Mouse (Mus musculus) MEL (cell line): ENCODE results near the gene Hoxd8. TPM values are rescaled to one million over a fixed set of nuclear protein-coding genes. Genes with fewer than 3 reads are reported as not detected.

Source experiments
- DNase-seq: peaks from one replicate; pipeline ENCODE4 v3.0.0; 2011; ENCODE audit warnings: low read depth, low spot score
- H3K27ac ChIP-seq: 2 replicates; pipeline ENCODE4 v1.5.1; 2012; ENCODE audit warnings: low read depth, mild to moderate bottlenecking, control low read depth, low read length, moderate library complexity; ENCODE audit not compliant: control insufficient read depth
- H3K27me3 ChIP-seq, 2 experiments: fragments of 150-350 bp in 1 of 2; sonication (generic) in 1 of 2; 2 replicates each; pipeline ENCODE4 v1.6.1; 2012; ENCODE audit warnings: low read length in 2 of 2, mild to moderate bottlenecking in 2 of 2, improper control_type of control experiment in 1 of 2, moderate library complexity in 1 of 2; ENCODE audit not compliant: insufficient read depth in 2 of 2, control insufficient read depth in 1 of 2
- H3K36me3 ChIP-seq, 2 experiments: 2 replicates each; pipeline ENCODE4 v1.6.1; 2012 to 2014; ENCODE audit warnings: low read length in 2 of 2, improper control_type of control experiment in 1 of 2, inconsistent platforms in 1 of 2, mild to moderate bottlenecking in 1 of 2; ENCODE audit not compliant: insufficient read depth in 2 of 2, control insufficient read depth in 1 of 2
- H3K4me1 ChIP-seq, 2 experiments: fragments of 150-350 bp in 1 of 2; sonication (generic) in 1 of 2; 2 replicates each; pipeline ENCODE4 v1.6.1; 2012; ENCODE audit warnings: low read length in 2 of 2, improper control_type of control experiment in 1 of 2, mild to moderate bottlenecking in 1 of 2; ENCODE audit not compliant: insufficient read depth in 2 of 2, control insufficient read depth in 1 of 2
- H3K4me3 ChIP-seq, 2 experiments: fragments of 150-350 bp in 1 of 2; sonication (generic) in 1 of 2; 2 replicates each; pipeline ENCODE4 v1.5.1; 2012; ENCODE audit warnings: low read depth in 2 of 2, low read length in 2 of 2, mild to moderate bottlenecking in 2 of 2, moderate library complexity in 2 of 2, control low read depth in 1 of 2, improper control_type of control experiment in 1 of 2; ENCODE audit not compliant: control insufficient read depth in 1 of 2, insufficient read depth in 1 of 2
- H3K79me2 ChIP-seq: 2 replicates; pipeline ENCODE4 v1.6.1; 2012; ENCODE audit warnings: mild to moderate bottlenecking, low read length, moderate library complexity; ENCODE audit not compliant: control insufficient read depth, poor library complexity, insufficient read depth
- H3K9ac ChIP-seq: 2 replicates; pipeline ENCODE4 v1.6.1; 2012; ENCODE audit warnings: low read depth, mild to moderate bottlenecking, control low read depth, low read length, moderate library complexity; ENCODE audit not compliant: control insufficient read depth, poor library complexity, severe bottlenecking
- H3K9me3 ChIP-seq: fragments of 150-350 bp; sonication (generic); replicated peaks from 2 replicates; pipeline ENCODE4 v1.6.1; 2012; ENCODE audit warnings: mild to moderate bottlenecking, low read length, improper control_type of control experiment, moderate library complexity; ENCODE audit not compliant: insufficient read depth
- EP300 ChIP-seq, 2 experiments: IDR thresholded peaks; 2 replicates each; pipeline ENCODE4 v1.6.1; 2011; ENCODE audit warnings: improper control_type of control experiment in 2 of 2, low read length in 2 of 2, low read depth in 1 of 2, mild to moderate bottlenecking in 1 of 2
- MYC ChIP-seq: IDR thresholded peaks from 2 replicates; pipeline ENCODE4 v1.6.1; 2011; ENCODE audit warnings: low read depth, mild to moderate bottlenecking, low read length, improper control_type of control experiment, moderate library complexity
- POLR2A ChIP-seq, 2 experiments: IDR thresholded peaks; 2 replicates each; pipeline ENCODE4 v1.6.1; 2011 to 2012; ENCODE audit warnings: low read length in 2 of 2, mild to moderate bottlenecking in 2 of 2, control low read depth in 1 of 2, improper control_type of control experiment in 1 of 2, low read depth in 1 of 2, moderate library complexity in 1 of 2; ENCODE audit not compliant: control insufficient read depth in 1 of 2, insufficient read depth in 1 of 2, poor library complexity in 1 of 2
- POLR2AphosphoS5 ChIP-seq: IDR thresholded peaks from 2 replicates; pipeline ENCODE4 v1.6.1; 2012; ENCODE audit warnings: low read depth, borderline replicate concordance, mild to moderate bottlenecking, inconsistent platforms, low read length, moderate library complexity, mixed read lengths
- RAD21 ChIP-seq: IDR thresholded peaks from 2 replicates; pipeline ENCODE4 v1.6.1; 2011; ENCODE audit warnings: mild to moderate bottlenecking, low read depth, low read length, improper control_type of control experiment
- SMC3 ChIP-seq: IDR thresholded peaks from 2 replicates; pipeline ENCODE4 v1.6.1; 2011; ENCODE audit warnings: low read depth, low read length, improper control_type of control experiment
- UBTF ChIP-seq: IDR thresholded peaks from 2 replicates; pipeline ENCODE4 v1.6.1; 2012; ENCODE audit warnings: low read depth, mild to moderate bottlenecking, inconsistent platforms, low read length, improper control_type of control experiment, moderate library complexity, borderline replicate concordance; ENCODE audit not compliant: insufficient read depth
- USF1 ChIP-seq: IDR thresholded peaks from 2 replicates; pipeline ENCODE4 v1.6.1; 2014; ENCODE audit warnings: low read depth, mild to moderate bottlenecking, inconsistent platforms, low read length, improper control_type of control experiment, moderate library complexity
- USF2 ChIP-seq, 2 experiments: IDR thresholded peaks; 2 replicates each; pipeline ENCODE4 v1.6.1; 2011 to 2012; ENCODE audit warnings: improper control_type of control experiment in 2 of 2, low read length in 2 of 2, borderline replicate concordance in 1 of 2, inconsistent platforms in 1 of 2, low read depth in 1 of 2, mild to moderate bottlenecking in 1 of 2; ENCODE audit not compliant: insufficient read depth in 1 of 2
- ZC3H11A ChIP-seq: IDR thresholded peaks from 2 replicates; pipeline ENCODE4 v1.6.1; 2012; ENCODE audit warnings: low read depth, mild to moderate bottlenecking, inconsistent platforms, low read length, improper control_type of control experiment
- ZMIZ1 ChIP-seq: IDR thresholded peaks from 2 replicates; pipeline ENCODE4 v1.6.1; 2012; ENCODE audit warnings: low read depth, mild to moderate bottlenecking, inconsistent platforms, low read length, improper control_type of control experiment, moderate library complexity
- polyA plus RNA-seq, 2 experiments: library from polyadenylated mRNA; stranded (reverse) in 1 of 2; unstranded in 1 of 2; fragments of >175 nt in 1 of 2; fragments of >200 nt in 1 of 2; gene quantifications; 2 replicates each; pipeline versions ENCODE4 v1.2.1 to v1.2.4; 2012; ENCODE audit warnings: low replicate concordance in 2 of 2, low read depth in 1 of 2; ENCODE audit not compliant: insufficient read length in 2 of 2, insufficient read depth in 1 of 2, missing spikeins in 1 of 2
- total RNA-seq: library from RNA; depleted of rRNA; stranded (reverse); fragments of 300-350 nt; gene quantifications from 2 replicates; pipeline ENCODE4 v1.2.3, GENCODE M21; 2012

Hoxd8 gene
- total and polyA plus RNA-seq, 3 experiments = 4.7 to 7.4 TPM; not detected in 1

- no peaks in the 10 kb centered on the region for H3K79me2 ChIP-seq
- H3K9ac ChIP-seq = no peak within 1 kb of the TSS
- TF ChIP-seq UBTF = no peak
- TF ChIP-seq EP300 (IDR thresholded peaks at IDR 0.05; ENCODE audit: low read depth in 1 of 2, low read length in 2 of 2) = no peak
- no peak for TF ChIP-seq POLR2A (IDR thresholded peaks at IDR 0.05; ENCODE audit: control insufficient read depth in 1 of 2, insufficient read depth in 1 of 2, low read depth in 1 of 2, low read length in 2 of 2, poor library complexity in 1 of 2)
- no peak for TF ChIP-seq RAD21
- no peak for TF ChIP-seq POLR2AphosphoS5
- no peaks in the 10 kb centered on the region; a peak in 2 of 4 replicates for H3K27me3 ChIP-seq
- DNase-seq = no peak
- H3K9me3 ChIP-seq = no peaks in the 10 kb centered on the region
- no peaks in the 10 kb centered on the region for H3K4me1 ChIP-seq
- no peaks in the 10 kb centered on the region for H3K36me3 ChIP-seq
- H3K27ac ChIP-seq = no peak within 1 kb of the TSS
- no peak within 1 kb of the TSS for H3K4me3 ChIP-seq
These were observed 6.8 kb upstream of the Hoxd8 start, which contains the start of gene Hoxd9 for GRCm38 (mm10) chr2:74697567-74698121. Gene Hoxd9 (plus strand): TSS chr2:74697727.

GRCm38 (mm10) chr2:74698201-74699052 is 6.0 kb upstream of the Hoxd8 start:
- Histone ChIP-seq H3K9me3 (no peaks in the 10 kb centered on the region), H3K36me3 (no peaks in the 10 kb centered on the region), H3K9ac (no peak overlapping the region), H3K4me1 (no peaks in the 10 kb centered on the region), H3K4me3 (no peak overlapping the region), H3K27ac (no peak overlapping the region), H3K27me3 (no peaks in the 10 kb centered on the region; a peak in 2 of 4 replicates), H3K79me2 (no peaks in the 10 kb centered on the region)
- TF ChIP-seq ZMIZ1 = no peak
- no peak for TF ChIP-seq EP300 (IDR thresholded peaks at IDR 0.05; ENCODE audit: low read depth in 1 of 2, low read length in 2 of 2)
- no peak for TF ChIP-seq MYC
- no peak for TF ChIP-seq POLR2A (IDR thresholded peaks at IDR 0.05; ENCODE audit: control insufficient read depth in 1 of 2, insufficient read depth in 1 of 2, low read depth in 1 of 2, low read length in 2 of 2, poor library complexity in 1 of 2)
- TF ChIP-seq USF1 = no peak
- TF ChIP-seq USF2 (IDR thresholded peaks at IDR 0.05; ENCODE audit: borderline replicate concordance in 1 of 2, insufficient read depth in 1 of 2, low read depth in 1 of 2, low read length in 2 of 2) = no peak
- no peak for TF ChIP-seq SMC3
- TF ChIP-seq ZC3H11A = no peak
- DNase-seq = no peak
